ENCODE assay signal across 21 mouse cellular contexts in the genomic region with DNA sequence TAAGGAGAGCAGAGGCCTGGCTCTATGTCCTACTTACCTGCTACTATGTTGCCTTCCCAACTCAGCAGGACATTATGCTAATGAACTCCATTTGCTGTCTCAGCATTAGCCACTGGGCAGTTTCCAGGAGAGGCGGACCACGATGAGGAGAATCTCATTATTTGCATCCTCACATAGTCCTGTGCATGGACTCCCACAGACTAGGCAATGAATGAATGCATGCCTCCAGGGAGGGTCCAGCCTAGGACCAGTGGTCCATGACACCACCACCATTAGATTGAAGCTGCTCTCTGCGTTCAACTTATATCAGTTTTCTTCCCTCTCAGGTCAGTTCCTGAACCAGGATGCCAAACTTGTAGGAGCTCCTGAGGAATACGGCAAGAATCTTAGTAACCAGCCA.
DNase-seq lines count a peak whose midpoint lies in the region; ATAC-seq and TF ChIP-seq lines count a peak whose summit lies in the region.
"Had no signal": no experiment of that assay in that cellular context is flagged by ENCODE, and none has a peak within 500 bp of the region (broad histone marks: within the 10 kb centered on the region; RNA-seq: fewer than 3 reads in every experiment).

No protein-coding gene starts in this region.

- H3K27me3 ChIP-seq in hindbrain, embryonic 11.5 days (ENCODE audit: control insufficient read depth, insufficient read depth, low read length), result no peaks in the 10 kb centered on the region
- no peaks in the 10 kb centered on the region for H3K27me3 ChIP-seq in hindbrain, embryonic 10.5 days (ENCODE audit: insufficient read depth, poor library complexity, severe bottlenecking)
- no peaks in the 10 kb centered on the region for H3K27me3 ChIP-seq in midbrain, embryonic 15.5 days (replicated peaks)
- H3K27me3 ChIP-seq in midbrain, embryonic 10.5 days (ENCODE audit: low read depth, poor library complexity, severe bottlenecking), result no peaks in the 10 kb centered on the region
- H3K27me3 ChIP-seq in hindbrain, embryonic 12.5 days, result no peaks in the 10 kb centered on the region
- H3K27me3 ChIP-seq in hindbrain, postnatal 0 days (ENCODE audit: insufficient read depth, low read length), result no peaks in the 10 kb centered on the region
- H3K27me3 ChIP-seq in forebrain, embryonic 12.5 days, result no peaks in the 10 kb centered on the region
- H3K27me3 ChIP-seq: heart, embryonic 13.5 days; intestine, embryonic 15.5 days; limb, embryonic 15.5 days had no signal

- 0 out of 2 replicates have a peak, but pooled peaks have one; percentile 51 for ATAC-seq in hindbrain, embryonic 11.5 days (ENCODE audit: low FRiP score)
- peak; percentile 30; the same call in 1 of the 2 replicates for ATAC-seq in midbrain, embryonic 15.5 days (replicated peaks)
- ATAC-seq in hindbrain, embryonic 12.5 days (ENCODE audit: low FRiP score), result 0 out of 2 replicates have a peak, but pooled peaks have one; percentile 46
- peak; percentile 12; the same call in 1 of the 2 replicates for ATAC-seq in hindbrain, postnatal 0 days
- ATAC-seq in erythroid progenitor cell, adult 5-6 weeks (replicated peaks; ENCODE audit: low FRiP score, poor library complexity, severe bottlenecking), result no peak
- no peak for ATAC-seq in forebrain, embryonic 12.5 days (ENCODE audit: low FRiP score)
- ATAC-seq: forebrain, embryonic 14.5 days; intestine, embryonic 15.5 days had no signal

- H3K36me3 ChIP-seq in hindbrain, embryonic 11.5 days (ENCODE audit: control insufficient read depth, insufficient read depth, low read length), result no peaks in the 10 kb centered on the region
- no peaks in the 10 kb centered on the region for H3K36me3 ChIP-seq in hindbrain, embryonic 10.5 days
- no peaks in the 10 kb centered on the region for H3K36me3 ChIP-seq in midbrain, embryonic 15.5 days (replicated peaks)
- H3K36me3 ChIP-seq in midbrain, embryonic 10.5 days, result no peaks in the 10 kb centered on the region
- no peaks in the 10 kb centered on the region for H3K36me3 ChIP-seq in hindbrain, embryonic 12.5 days
- H3K36me3 ChIP-seq in hindbrain, postnatal 0 days (ENCODE audit: insufficient read depth, low read length), result no peaks in the 10 kb centered on the region
- no peaks in the 10 kb centered on the region for H3K36me3 ChIP-seq in forebrain, embryonic 12.5 days (replicated peaks)
- H3K36me3 ChIP-seq: heart, embryonic 13.5 days; intestine, embryonic 15.5 days; limb, embryonic 10.5 days; limb, embryonic 15.5 days had no signal

- no peaks in the 10 kb centered on the region for H3K4me1 ChIP-seq in hindbrain, embryonic 11.5 days (replicated peaks; ENCODE audit: control insufficient read depth, insufficient read depth, low read length)
- H3K4me1 ChIP-seq in hindbrain, embryonic 10.5 days (replicated peaks), result peaks cover 8% of the 10 kb centered on the region; the same call in 1 of the 2 replicates
- no peaks in the 10 kb centered on the region for H3K4me1 ChIP-seq in midbrain, embryonic 15.5 days
- peaks cover 6% of the 10 kb centered on the region; the same call in 1 of the 2 replicates for H3K4me1 ChIP-seq in midbrain, embryonic 10.5 days
- H3K4me1 ChIP-seq in hindbrain, embryonic 12.5 days, result no peaks in the 10 kb centered on the region
- H3K4me1 ChIP-seq in hindbrain, postnatal 0 days (ENCODE audit: insufficient read depth, low read length), result no peaks in the 10 kb centered on the region
- H3K4me1 ChIP-seq in forebrain, embryonic 12.5 days, result no peaks in the 10 kb centered on the region
- H3K4me1 ChIP-seq: heart, embryonic 13.5 days; intestine, embryonic 15.5 days; limb, embryonic 15.5 days had no signal

- no peaks in the 10 kb centered on the region for H3K9me3 ChIP-seq in hindbrain, embryonic 11.5 days (ENCODE audit: control insufficient read depth, low read length)
- no peaks in the 10 kb centered on the region for H3K9me3 ChIP-seq in hindbrain, embryonic 10.5 days
- H3K9me3 ChIP-seq in midbrain, embryonic 15.5 days, result no peaks in the 10 kb centered on the region
- H3K9me3 ChIP-seq in midbrain, embryonic 10.5 days (replicated peaks), result no peaks in the 10 kb centered on the region
- H3K9me3 ChIP-seq in hindbrain, embryonic 12.5 days (replicated peaks), result no peaks in the 10 kb centered on the region
- H3K9me3 ChIP-seq in hindbrain, postnatal 0 days (ENCODE audit: low read length), result no peaks in the 10 kb centered on the region
- no peaks in the 10 kb centered on the region for H3K9me3 ChIP-seq in forebrain, embryonic 12.5 days
- H3K9me3 ChIP-seq: heart, embryonic 13.5 days; intestine, embryonic 15.5 days; limb, embryonic 10.5 days; limb, embryonic 15.5 days had no signal

- 55% methylated on average over 4 of the region's 4 CpGs for WGBS in hindbrain, embryonic 11.5 days
- WGBS in hindbrain, embryonic 10.5 days, result 58% methylated on average over 4 of the region's 4 CpGs
- 59% methylated on average over 4 of the region's 4 CpGs for WGBS in midbrain, embryonic 15.5 days
- 74% methylated on average over 4 of the region's 4 CpGs for WGBS in midbrain, embryonic 10.5 days
- WGBS in hindbrain, embryonic 12.5 days, result 59% methylated on average over 4 of the region's 4 CpGs
- 54% methylated on average over 4 of the region's 4 CpGs for WGBS in hindbrain, postnatal 0 days
- 78% methylated on average over 4 of the region's 4 CpGs for WGBS in forebrain, embryonic 12.5 days

- H3K4me2 ChIP-seq in hindbrain, embryonic 11.5 days (replicated peaks; ENCODE audit: low read depth, low read length), result no peak overlapping the region
- no peak overlapping the region for H3K4me2 ChIP-seq in midbrain, embryonic 15.5 days
- no peak overlapping the region for H3K4me2 ChIP-seq in hindbrain, embryonic 12.5 days (replicated peaks)
- H3K4me2 ChIP-seq in hindbrain, postnatal 0 days (ENCODE audit: low read depth, low read length), result no peak overlapping the region
- H3K4me2 ChIP-seq in forebrain, embryonic 12.5 days, result no peak overlapping the region
- H3K4me2 ChIP-seq: heart, embryonic 13.5 days; intestine, embryonic 15.5 days; limb, embryonic 15.5 days had no signal

- no peak overlapping the region for H3K9ac ChIP-seq in hindbrain, embryonic 11.5 days (ENCODE audit: low read depth, low read length)
- H3K9ac ChIP-seq in midbrain, embryonic 15.5 days, result no peak overlapping the region
- H3K9ac ChIP-seq in hindbrain, embryonic 12.5 days, result no peak overlapping the region
- H3K9ac ChIP-seq in hindbrain, postnatal 0 days (replicated peaks; ENCODE audit: low read length), result no peak overlapping the region
- H3K9ac ChIP-seq in forebrain, embryonic 12.5 days, result no peak overlapping the region
- H3K9ac ChIP-seq: heart, embryonic 13.5 days; intestine, embryonic 15.5 days; limb, embryonic 15.5 days; liver, embryonic 14.5 days had no signal

- H3K27ac ChIP-seq in hindbrain, embryonic 11.5 days (ENCODE audit: low read depth, low read length), result no peak overlapping the region
- H3K27ac ChIP-seq in hindbrain, embryonic 10.5 days, result no peak overlapping the region
- no peak overlapping the region for H3K27ac ChIP-seq in midbrain, embryonic 15.5 days
- no peak overlapping the region for H3K27ac ChIP-seq in midbrain, embryonic 10.5 days (replicated peaks)
- H3K27ac ChIP-seq in hindbrain, embryonic 12.5 days, result no peak overlapping the region
- no peak overlapping the region for H3K27ac ChIP-seq in hindbrain, postnatal 0 days
- no peak overlapping the region for H3K27ac ChIP-seq in forebrain, embryonic 12.5 days
- H3K27ac ChIP-seq: heart, embryonic 13.5 days; intestine, embryonic 15.5 days; kidney, postnatal 0 days; limb, embryonic 10.5 days; limb, embryonic 15.5 days; liver, embryonic 14.5 days had no signal

- DNase-seq in hindbrain, embryonic 11.5 days (ENCODE audit: low spot score), result no peak
- no peak for DNase-seq in hindbrain, embryonic 10.5 days (ENCODE audit: low spot score)
- DNase-seq in midbrain, embryonic 10.5 days (ENCODE audit: low spot score), result no peak
- no peak for DNase-seq in hindbrain, postnatal 0 days (ENCODE audit: low spot score)
- DNase-seq: cerebellum, adult 18-20 months; cerebellum, postnatal 10 days; lung, adult 2 months; lung, postnatal 14 days; right cerebral cortex, postnatal 25 days; thymus, postnatal 36 days had no signal

- H3K4me3 ChIP-seq in hindbrain, embryonic 11.5 days (ENCODE audit: low read depth, low read length), result no peak overlapping the region
- no peak overlapping the region for H3K4me3 ChIP-seq in hindbrain, embryonic 10.5 days
- H3K4me3 ChIP-seq in midbrain, embryonic 15.5 days, result no peak overlapping the region
- H3K4me3 ChIP-seq in midbrain, embryonic 10.5 days, result no peak overlapping the region
- H3K4me3 ChIP-seq in hindbrain, embryonic 12.5 days, result no peak overlapping the region
- no peak overlapping the region for H3K4me3 ChIP-seq in hindbrain, postnatal 0 days (ENCODE audit: low read length)
- H3K4me3 ChIP-seq in forebrain, embryonic 12.5 days (replicated peaks), result no peak overlapping the region
- H3K4me3 ChIP-seq: heart, embryonic 13.5 days; intestine, embryonic 15.5 days; limb, embryonic 10.5 days; limb, embryonic 15.5 days had no signal

- no peak for TF ChIP-seq CTCF in hindbrain, postnatal 0 days (IDR thresholded peaks at IDR 0.05; ENCODE audit: low read depth)

Comparison
In these comparisons a context has a peak if more than half of its experiments do, and no peak if none do; other contexts are left out.
1. ATAC-seq: peak in hindbrain, embryonic 11.5 days (single experiment), midbrain, embryonic 15.5 days (single experiment), hindbrain, embryonic 12.5 days (single experiment) and hindbrain, postnatal 0 days (single experiment); none in erythroid progenitor cell, adult 5-6 weeks (single experiment) and forebrain, embryonic 12.5 days (single experiment).